Mouse (Mus musculus) CH12.LX (cell line): ENCODE measurements at regions not wholly inside any gene's neighbourhood (a gene's known extent, or its start where the extent isn't known, plus 50 kb on each side); places are given as distances from the start of the nearest gene placed in this dataset.

Experiments used
- DNase-seq: peaks from one replicate; pipeline ENCODE4 v3.0.0-alpha.2; 2013; ENCODE audit errors: extremely low read depth
- H3K27ac ChIP-seq: 2 replicates; pipeline ENCODE4 v1.5.1; 2012; ENCODE audit warnings: low read depth, mild to moderate bottlenecking, control low read depth, moderate library complexity; ENCODE audit not compliant: insufficient read depth
- H3K27me3 ChIP-seq: replicated peaks from 2 replicates; pipeline ENCODE3; 2012; ENCODE audit warnings: inconsistent platforms
- H3K36me3 ChIP-seq, 2 experiments: replicated peaks in 1 of 2; 2 replicates each; pipeline versions ENCODE3 to v1.6.1; 2012; ENCODE audit warnings: inconsistent platforms in 1 of 2, low read length in 1 of 2, mild to moderate bottlenecking in 1 of 2, mixed read lengths in 1 of 2, moderate library complexity in 1 of 2; ENCODE audit not compliant: control insufficient read depth in 1 of 2, insufficient read depth in 1 of 2
- H3K4me1 ChIP-seq, 2 experiments: 2 replicates each; pipeline ENCODE4 v1.6.1; 2012; ENCODE audit warnings: inconsistent platforms in 1 of 2, moderate library complexity in 1 of 2; ENCODE audit not compliant: insufficient read depth in 2 of 2, control insufficient read depth in 1 of 2
- H3K4me2 ChIP-seq: 2 replicates; pipeline ENCODE4 v1.6.1; 2012; ENCODE audit warnings: low read depth, mild to moderate bottlenecking, control low read depth; ENCODE audit not compliant: poor library complexity, insufficient read depth, severe bottlenecking
- H3K4me3 ChIP-seq, 3 experiments: fragments of 150-350 bp in 1 of 3; sonication (generic) in 1 of 3; replicated peaks in 1 of 3; 2 replicates each; pipeline versions ENCODE3 to v1.5.1; 2011 to 2012; ENCODE audit warnings: low read depth in 2 of 3, low read length in 2 of 3, mild to moderate bottlenecking in 2 of 3, moderate library complexity in 2 of 3, control low read depth in 1 of 3, improper control_type of control experiment in 1 of 3, inconsistent platforms in 1 of 3, mixed read lengths in 1 of 3; ENCODE audit not compliant: poor library complexity in 1 of 3
- H3K79me2 ChIP-seq: replicated peaks from 2 replicates; pipeline ENCODE4 v1.6.1; 2012; ENCODE audit warnings: mild to moderate bottlenecking, moderate library complexity; ENCODE audit not compliant: control insufficient read depth, poor library complexity, insufficient read depth, severe bottlenecking; ENCODE audit errors: extremely low read depth
- H3K9ac ChIP-seq: 2 replicates; pipeline ENCODE4 v1.6.1; 2012; ENCODE audit warnings: low read depth, mild to moderate bottlenecking, control low read depth, moderate library complexity; ENCODE audit not compliant: insufficient read depth
- H3K9me3 ChIP-seq: replicated peaks from 2 replicates; pipeline ENCODE3; 2012; ENCODE audit warnings: low read length, inconsistent platforms, mixed read lengths
- CHD2 ChIP-seq: IDR thresholded peaks from 2 replicates; pipeline ENCODE4 v1.6.1; 2011; ENCODE audit warnings: low read length, improper control_type of control experiment
- E2F4 ChIP-seq: IDR thresholded peaks from 2 replicates; pipeline ENCODE4 v1.6.1; 2011; ENCODE audit warnings: low read depth, low read length, improper control_type of control experiment; ENCODE audit not compliant: insufficient replicate concordance
- ELF1 ChIP-seq: IDR thresholded peaks from 2 replicates; pipeline ENCODE4 v1.6.1; 2014; ENCODE audit warnings: low read depth, mild to moderate bottlenecking, inconsistent platforms, low read length, improper control_type of control experiment
- GABPA ChIP-seq: IDR thresholded peaks from 2 replicates; pipeline ENCODE4 v1.6.1; 2012; ENCODE audit warnings: low read depth, low read length, improper control_type of control experiment, inconsistent platforms; ENCODE audit not compliant: insufficient replicate concordance
- IRF4 ChIP-seq: IDR thresholded peaks from 2 replicates; pipeline ENCODE4 v1.6.1; 2014; ENCODE audit warnings: low read depth, mild to moderate bottlenecking, inconsistent platforms, low read length, improper control_type of control experiment
- MAFK ChIP-seq: IDR thresholded peaks from 2 replicates; pipeline ENCODE4 v1.6.1; 2011; ENCODE audit warnings: low read length, improper control_type of control experiment; ENCODE audit not compliant: insufficient replicate concordance
- MAX ChIP-seq: IDR thresholded peaks from 2 replicates; pipeline ENCODE4 v1.6.1; 2011; ENCODE audit warnings: low read length, improper control_type of control experiment
- MYC ChIP-seq: IDR thresholded peaks from 2 replicates; pipeline ENCODE4 v1.6.1; 2011; ENCODE audit warnings: low read depth, mild to moderate bottlenecking, improper control_type of control experiment, low read length
- NRF1 ChIP-seq: IDR thresholded peaks from 2 replicates; pipeline ENCODE4 v1.6.1; 2014; ENCODE audit warnings: low read depth, mild to moderate bottlenecking, inconsistent platforms, low read length, improper control_type of control experiment, moderate library complexity
- PAX5 ChIP-seq: IDR thresholded peaks from 2 replicates; pipeline ENCODE4 v1.6.1; 2012; ENCODE audit warnings: low read length, inconsistent platforms, mixed read lengths
- POLR2AphosphoS2 ChIP-seq: IDR thresholded peaks from 2 replicates; pipeline ENCODE4 v1.6.1; 2011; ENCODE audit warnings: low read depth, low read length, improper control_type of control experiment
- RAD21 ChIP-seq: IDR thresholded peaks from 2 replicates; pipeline ENCODE4 v1.6.1; 2011; ENCODE audit warnings: low read depth, mild to moderate bottlenecking, low read length, improper control_type of control experiment, moderate library complexity
- SMC3 ChIP-seq: IDR thresholded peaks from 2 replicates; pipeline ENCODE4 v1.6.1; 2011; ENCODE audit warnings: low read depth, low read length, improper control_type of control experiment
- USF1 ChIP-seq: IDR thresholded peaks from 2 replicates; pipeline ENCODE4 v1.6.1; 2014; ENCODE audit warnings: low read depth, mild to moderate bottlenecking, inconsistent platforms, low read length, improper control_type of control experiment
- USF2 ChIP-seq: conservative IDR thresholded peaks from 2 replicates; pipeline ENCODE4 v1.6.1; 2011; ENCODE audit warnings: low read depth, low read length, improper control_type of control experiment
- ZMIZ1 ChIP-seq: IDR thresholded peaks from 2 replicates; pipeline ENCODE4 v1.6.1; 2012; ENCODE audit warnings: low read depth, mild to moderate bottlenecking, inconsistent platforms, low read length, improper control_type of control experiment
- dilution Hi-C: fragments of 300-500 bp; cut with MboI; formaldehyde crosslinking; loops from 2 replicates; pipeline ENCODE4 v1.14.3; 2020; ENCODE audit warnings: low sequenced_read_pairs; ENCODE audit not compliant: extremely low pct_unique_long_range_greater_than_20kb, extremely low pct_ligation_motif_present
- in situ Hi-C: fragments of 300-500 bp; cut with MboI; formaldehyde crosslinking; loops from 3 replicates; pipeline ENCODE4 v1.14.3; 2019; ENCODE audit warnings: low sequenced_read_pairs, low pct_ligation_motif_present, low pct_unique_long_range_greater_than_20kb, mixed read lengths

GRCm38 (mm10) chr9:30183409-30183808 is 220.5 kb upstream of the Ntm start:
- TF ChIP-seq ELF1 (no peak), IRF4 (no peak)
- H3K79me2 ChIP-seq = no peaks in the 10 kb centered on the region
- no peak overlapping the region for H3K4me2 ChIP-seq
- no peaks in the 10 kb centered on the region for H3K36me3 ChIP-seq
- in situ Hi-C loops (no loop called here), dilution Hi-C loops (no loop called here)
- H3K27me3 ChIP-seq = no peaks in the 10 kb centered on the region
- H3K4me3 ChIP-seq = no peak overlapping the region
- no peaks in the 10 kb centered on the region for H3K4me1 ChIP-seq
- DNase-seq = no peak
- no peak overlapping the region for H3K9ac ChIP-seq
- peaks cover 73% of the 10 kb centered on the region for H3K9me3 ChIP-seq
- H3K27ac ChIP-seq = no peak overlapping the region

- in situ Hi-C loops = no loop called here
- no peak overlapping the region for H3K4me2 ChIP-seq
- DNase-seq = no peak
- H3K4me3 ChIP-seq = no peak overlapping the region
- no peak overlapping the region for H3K27ac ChIP-seq
- no peaks in the 10 kb centered on the region for H3K79me2 ChIP-seq
- H3K4me1 ChIP-seq = no peaks in the 10 kb centered on the region
- H3K36me3 ChIP-seq = no peaks in the 10 kb centered on the region
- no peak overlapping the region for H3K9ac ChIP-seq
- dilution Hi-C loops = no loop called here
- no peak for TF ChIP-seq SMC3
- no peak for TF ChIP-seq PAX5
- no peak for TF ChIP-seq ZMIZ1
- TF ChIP-seq NRF1 = no peak
- TF ChIP-seq MAX = no peak
- TF ChIP-seq CHD2 = no peak
- no peak for TF ChIP-seq RAD21
- TF ChIP-seq MYC = no peak
- no peak for TF ChIP-seq USF2
- no peak for TF ChIP-seq MAFK
- no peak for TF ChIP-seq GABPA
- TF ChIP-seq E2F4 = no peak
- TF ChIP-seq USF1 = no peak
- TF ChIP-seq POLR2AphosphoS2 = no peak
- TF ChIP-seq, all 38 proteins: peak for 0
- Histone ChIP-seq H3K9me3 (peaks cover 68% of the 10 kb centered on the region), H3K27me3 (no peaks in the 10 kb centered on the region)
These were observed 222.2 kb upstream of the Ntm start for GRCm38 (mm10) chr9:30184996-30185763.
